Mouse (Mus musculus) hindbrain, postnatal 0 days (tissue): ENCODE data around the gene Man2a1. TPM values are rescaled to one million over a fixed set of nuclear protein-coding genes. Genes with fewer than 3 reads are reported as not detected.

ENCODE experiments used
- ATAC-seq: fragments of 200-750 bp; cut with Nextera tagmentation; 2 replicates; pipeline ENCODE4 v1.8.0; 2017; ENCODE audit warnings: mild to moderate bottlenecking, moderate TSS enrichment, moderate library complexity
- DNase-seq: peaks from one replicate; pipeline ENCODE4 v3.0.0-alpha.2; 2015; ENCODE audit warnings: low spot score
- H3K27ac ChIP-seq: fragments of 300-500 bp; sonication (generic); 2 replicates; pipeline ENCODE4 v1.5.1; 2014; ENCODE audit warnings: mild to moderate bottlenecking
- H3K27me3 ChIP-seq: fragments of 300-500 bp; sonication (generic); 2 replicates; pipeline ENCODE4 v1.6.1; 2014; ENCODE audit warnings: low read length, mixed read lengths; ENCODE audit not compliant: insufficient read depth
- H3K36me3 ChIP-seq: fragments of 300-500 bp; sonication (generic); 2 replicates; pipeline ENCODE4 v1.6.1; 2014; ENCODE audit warnings: low read length, mixed read lengths; ENCODE audit not compliant: insufficient read depth
- H3K4me1 ChIP-seq: fragments of 300-500 bp; sonication (generic); 2 replicates; pipeline ENCODE4 v1.6.1; 2014; ENCODE audit warnings: antibody characterized with exemption, low read length, mixed read lengths; ENCODE audit not compliant: insufficient read depth
- H3K4me2 ChIP-seq: fragments of 300-500 bp; sonication (generic); 2 replicates; pipeline ENCODE4 v1.6.1; 2014; ENCODE audit warnings: low read depth, mild to moderate bottlenecking, low read length, moderate library complexity, mixed read lengths
- H3K4me3 ChIP-seq: fragments of 300-500 bp; sonication (generic); 2 replicates; pipeline ENCODE4 v1.5.1; 2014; ENCODE audit warnings: low read length
- H3K9ac ChIP-seq: fragments of 300-500 bp; sonication (generic); replicated peaks from 2 replicates; pipeline ENCODE4 v1.6.1; 2014; ENCODE audit warnings: mild to moderate bottlenecking, low read length, moderate library complexity, mixed read lengths
- H3K9me3 ChIP-seq: fragments of 300-500 bp; sonication (generic); 2 replicates; pipeline ENCODE4 v1.6.1; 2016; ENCODE audit warnings: low read length, mixed read lengths
- CTCF ChIP-seq: IDR thresholded peaks from 2 replicates; pipeline ENCODE4 v1.5.1; 2016; ENCODE audit warnings: antibody characterized with exemption, control low read depth, low read depth
- WGBS: fragments of 180-500 bp; shearing (Covaris S2); extraction: QIAGEN DNeasy Blood & Tissue Kit; methylation state at CpG from one replicate; pipeline ENCODE4 v1.1.7; 2014; 5-methylcytosine and 5-hydroxymethylcytosine counted together
- polyA plus RNA-seq: library from polyadenylated mRNA; unstranded; fragments of >200 nt; fragmentation: Nextera tagmentation; extraction: Ambion mirVana; gene quantifications from 2 replicates; pipeline ENCODE4 v1.2.1, GENCODE M21; 2015
- total RNA-seq: library from RNA; depleted of rRNA; stranded (reverse); fragments of >200 nt; gene quantifications from 2 replicates; pipeline ENCODE4 v1.2.3, GENCODE M21; 2014

Gene Man2a1
- total and polyA plus RNA-seq, 2 experiments from 2014 or later, result 3.3 to 15.8 TPM

DNA sequence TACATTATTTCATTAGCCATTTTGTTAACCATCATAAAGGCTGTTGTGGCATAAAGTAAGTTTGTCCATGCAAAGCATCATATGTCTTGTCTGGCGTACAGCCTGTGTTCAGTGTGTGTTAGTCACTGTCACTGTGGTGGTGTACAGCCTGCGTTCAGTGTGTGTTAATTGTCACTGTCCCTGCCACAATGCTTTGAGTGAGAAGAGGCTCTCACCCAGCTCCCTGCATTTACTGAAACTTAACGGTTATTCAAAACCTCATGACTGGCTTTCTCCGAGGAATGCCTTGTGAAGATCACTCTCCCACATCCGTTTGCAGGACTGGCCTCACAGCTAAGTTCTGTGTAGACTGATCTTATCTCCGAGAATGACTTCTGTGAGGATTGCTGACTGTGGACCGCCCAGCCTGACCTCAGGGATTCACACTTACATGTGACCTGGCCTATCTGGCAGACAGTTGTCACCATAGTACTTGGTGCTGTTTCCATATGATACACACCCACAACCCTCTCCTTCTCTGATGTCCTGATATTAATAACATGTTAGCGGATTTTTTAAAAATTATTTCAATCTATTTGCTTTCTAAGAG lies 146.2 kb downstream of the Man2a1 start:
- 90% methylated on average over 8 of the region's 8 CpGs for WGBS
- Histone ChIP-seq H3K4me2 (no peak overlapping the region), H3K4me3 (no peak overlapping the region), H3K27ac (no peak overlapping the region), H3K36me3 (no peaks in the 10 kb centered on the region; the same call in 1 of the 2 replicates), H3K9ac (no peak overlapping the region), H3K9me3 (no peaks in the 10 kb centered on the region), H3K27me3 (no peaks in the 10 kb centered on the region), H3K4me1 (no peaks in the 10 kb centered on the region)
- ATAC-seq, result no peak
- no peak for TF ChIP-seq CTCF
- no peak for DNase-seq

- no peak for DNase-seq
- TF ChIP-seq CTCF, result no peak
- Histone ChIP-seq H3K4me1 (no peaks in the 10 kb centered on the region), H3K9me3 (no peaks in the 10 kb centered on the region), H3K27ac (no peak overlapping the region), H3K4me2 (no peak overlapping the region), H3K27me3 (no peaks in the 10 kb centered on the region), H3K9ac (no peak overlapping the region), H3K4me3 (no peak overlapping the region), H3K36me3 (no peaks in the 10 kb centered on the region; the same call in 1 of the 2 replicates)
- 94% methylated on average over 5 of the region's 5 CpGs for WGBS
- no peak for ATAC-seq
Observed at GRCm38 (mm10) chr17:64747461-64747860, 146.9 kb downstream of the Man2a1 start.

GRCm38 (mm10) chr17:64748131-64748530 lies 147.6 kb downstream of the Man2a1 start:
- WGBS, result 60% methylated on average over 2 of the region's 2 CpGs
- no peak for ATAC-seq
- no peaks in the 10 kb centered on the region for H3K27me3 ChIP-seq
- no peak for TF ChIP-seq CTCF
- DNase-seq, result no peak
- H3K36me3 ChIP-seq, result no peaks in the 10 kb centered on the region; the same call in 1 of the 2 replicates
- no peak overlapping the region for H3K4me2 ChIP-seq
- H3K4me3 ChIP-seq, result no peak overlapping the region
- no peaks in the 10 kb centered on the region for H3K4me1 ChIP-seq
- H3K9ac ChIP-seq, result no peak overlapping the region
- no peaks in the 10 kb centered on the region for H3K9me3 ChIP-seq
- H3K27ac ChIP-seq, result no peak overlapping the region

- ATAC-seq (no peak), DNase-seq (no peak)
- no peaks in the 10 kb centered on the region for H3K9me3 ChIP-seq
- WGBS, result 71% methylated on average over 1 of the region's 1 CpGs
- H3K36me3 ChIP-seq, result no peaks in the 10 kb centered on the region; the same call in 1 of the 2 replicates
- H3K9ac ChIP-seq, result no peak overlapping the region
- TF ChIP-seq CTCF, result no peak
- H3K4me2 ChIP-seq, result no peak overlapping the region
- H3K4me1 ChIP-seq, result no peaks in the 10 kb centered on the region
- H3K4me3 ChIP-seq, result no peak overlapping the region
- H3K27ac ChIP-seq, result no peak overlapping the region
- H3K27me3 ChIP-seq, result no peaks in the 10 kb centered on the region
Observed at GRCm38 (mm10) chr17:64749146-64749545, 148.6 kb downstream of the Man2a1 start.

DNA sequence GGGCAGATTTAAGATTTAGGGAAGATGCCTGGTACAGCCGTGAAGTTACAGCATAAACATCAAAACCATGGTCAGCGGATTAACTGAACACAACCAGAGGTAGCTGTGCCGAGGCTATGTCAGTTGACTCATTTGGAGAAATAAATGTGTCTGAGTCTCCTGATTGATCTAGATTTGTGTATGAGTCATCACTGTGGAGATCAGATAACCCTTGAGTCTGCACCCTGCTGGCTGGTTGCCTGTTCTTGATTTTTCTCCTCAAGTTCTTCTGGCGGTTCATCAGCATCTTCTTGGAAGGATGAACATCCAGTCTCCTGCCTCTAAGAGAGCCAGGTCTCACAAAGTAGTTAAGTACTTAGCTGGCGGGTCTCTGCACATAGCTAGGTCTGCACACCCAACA lies 150.7 kb downstream of the Man2a1 start:
- Histone ChIP-seq H3K36me3 (no peaks in the 10 kb centered on the region; the same call in 1 of the 2 replicates), H3K27me3 (no peaks in the 10 kb centered on the region), H3K4me1 (no peaks in the 10 kb centered on the region), H3K9me3 (no peaks in the 10 kb centered on the region), H3K4me2 (no peak overlapping the region), H3K4me3 (no peak overlapping the region), H3K27ac (no peak overlapping the region), H3K9ac (no peak overlapping the region)
- no peak for ATAC-seq
- TF ChIP-seq CTCF, result no peak
- 94% methylated on average over 5 of the region's 5 CpGs for WGBS
- DNase-seq, result no peak

- H3K27ac ChIP-seq, result no peak overlapping the region
- no peaks in the 10 kb centered on the region for H3K4me1 ChIP-seq
- no peak overlapping the region for H3K9ac ChIP-seq
- H3K27me3 ChIP-seq, result no peaks in the 10 kb centered on the region
- H3K9me3 ChIP-seq, result no peaks in the 10 kb centered on the region
- no peak for DNase-seq
- no peak for ATAC-seq
- TF ChIP-seq CTCF, result no peak
- H3K4me3 ChIP-seq, result no peak overlapping the region
- 85% methylated on average over 13 of the region's 13 CpGs for WGBS
- no peaks in the 10 kb centered on the region; the same call in 1 of the 2 replicates for H3K36me3 ChIP-seq
- H3K4me2 ChIP-seq, result no peak overlapping the region
Observed at GRCm38 (mm10) chr17:64752126-64753019, 151.8 kb downstream of the Man2a1 start.
